Mouse (Mus musculus) spleen, postnatal 4 days (tissue): Measurements from ENCODE around the gene Tbc1d2b.

Source experiments
- DNase-seq, 2 experiments: peaks; one replicate each; pipeline ENCODE4 v3.0.0; 2022; ENCODE audit warnings: low spot score in 2 of 2

Gene Tbc1d2b

DNA sequence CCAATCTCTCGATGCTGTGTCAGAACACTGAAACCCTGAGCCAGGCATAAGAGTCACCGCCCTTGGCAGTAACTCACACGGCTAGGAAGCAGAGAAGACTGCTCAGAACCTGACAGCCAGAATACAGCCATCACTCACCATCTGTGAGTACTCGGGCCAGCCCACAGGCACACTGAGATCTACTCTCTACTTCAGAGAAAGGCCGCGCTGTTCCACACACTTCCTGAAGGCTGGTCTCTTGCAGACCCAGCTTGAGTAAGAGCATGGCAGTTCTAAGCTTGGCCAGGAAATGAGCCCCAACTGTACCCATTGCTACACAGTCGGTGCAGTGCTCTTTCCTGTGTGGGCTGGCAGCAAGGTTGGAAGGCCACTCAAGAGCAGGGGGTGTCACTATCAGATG is 27.7 kb downstream of the Tbc1d2b start:
- peak in 1 of 2 experiments; percentile 49 for DNase-seq

DNA sequence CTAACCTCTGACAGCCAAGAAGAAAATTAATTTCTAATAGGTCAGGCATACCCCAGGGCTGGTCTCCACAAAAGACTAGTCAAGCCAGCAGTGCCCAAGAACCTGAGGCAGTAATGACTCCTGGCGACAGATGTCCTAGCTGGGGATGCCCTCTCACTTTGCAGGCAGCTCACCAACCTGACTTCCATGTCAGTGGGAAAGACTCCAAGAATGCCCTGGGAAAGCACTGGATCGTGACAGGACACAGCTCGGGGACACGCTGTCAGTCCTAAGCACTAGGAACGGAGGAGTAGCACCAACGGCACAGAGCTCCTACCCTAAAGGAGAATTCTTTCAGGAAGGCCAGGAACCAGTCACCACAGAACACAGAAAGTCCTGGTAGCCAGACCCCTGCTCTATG is 28.3 kb downstream of the Tbc1d2b start:
- DNase-seq, result no peak

GRCm38 (mm10) chr9:90241618-90242017 is 29.0 kb downstream of the Tbc1d2b start:
- peak; percentile 84 to 90 for DNase-seq

GRCm38 (mm10) chr9:90241041-90241440 is 29.6 kb downstream of the Tbc1d2b start:
- DNase-seq, result no peak

DNA sequence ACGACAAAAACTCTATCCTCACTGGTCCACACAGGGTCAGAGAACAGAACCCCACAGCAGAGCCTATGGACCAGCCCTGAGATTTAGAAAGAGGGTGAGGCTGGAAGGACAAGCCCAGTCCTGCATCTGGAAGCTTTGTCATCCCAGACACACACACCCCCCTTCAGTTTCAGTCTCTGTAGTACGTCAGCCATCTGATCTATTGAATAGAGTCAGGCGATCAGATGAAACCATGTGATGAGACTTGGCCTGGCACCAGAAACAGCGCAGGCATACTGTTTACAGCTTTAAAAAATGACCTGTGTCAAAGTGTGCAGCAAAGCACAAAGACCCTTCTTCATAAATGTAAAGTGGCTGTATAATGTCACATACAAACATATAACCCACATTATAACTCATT is 30.0 kb downstream of the Tbc1d2b start:
- no peak for DNase-seq

DNA sequence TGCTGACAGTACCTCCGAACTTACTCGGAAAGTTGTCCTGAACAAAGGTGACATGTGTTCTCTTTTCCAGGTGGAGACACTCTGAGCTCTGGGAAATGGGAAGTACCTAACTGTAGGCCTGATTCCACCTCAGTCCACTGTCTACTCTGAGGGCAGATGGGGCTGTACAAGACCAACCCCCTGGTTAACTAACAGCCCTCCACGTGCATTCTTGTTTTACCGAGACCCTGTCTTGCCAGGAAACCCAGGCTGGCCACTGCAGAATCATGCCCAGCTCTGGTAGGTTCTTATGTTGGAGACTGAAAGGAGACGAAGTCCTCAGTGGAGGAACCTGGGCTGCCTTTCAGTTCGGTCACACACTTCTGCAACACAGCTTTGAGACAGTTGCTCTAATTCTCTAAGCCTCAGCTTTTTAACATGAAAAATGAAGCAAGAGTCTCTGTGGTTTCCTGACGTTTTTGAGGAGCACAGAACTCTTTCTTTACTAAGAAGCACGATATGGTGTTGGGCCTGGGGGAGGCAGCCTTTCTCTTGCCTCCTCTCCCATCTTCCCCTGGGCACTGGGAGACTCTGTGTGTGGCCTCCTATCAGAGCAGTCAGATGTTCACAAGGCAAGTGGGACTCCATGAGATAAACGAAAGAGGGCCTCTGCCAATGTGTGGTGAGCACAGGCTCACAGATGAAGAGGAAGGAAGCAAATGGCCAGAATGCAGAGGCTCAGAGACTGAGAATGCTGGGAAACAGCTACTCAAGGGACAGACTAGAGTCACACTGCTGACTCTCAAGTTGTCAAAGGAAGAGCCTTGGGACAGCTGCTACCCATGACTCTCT is 33.2 kb downstream of the Tbc1d2b start:
- peak in 1 of 2 experiments; percentile 71 for DNase-seq

DNA sequence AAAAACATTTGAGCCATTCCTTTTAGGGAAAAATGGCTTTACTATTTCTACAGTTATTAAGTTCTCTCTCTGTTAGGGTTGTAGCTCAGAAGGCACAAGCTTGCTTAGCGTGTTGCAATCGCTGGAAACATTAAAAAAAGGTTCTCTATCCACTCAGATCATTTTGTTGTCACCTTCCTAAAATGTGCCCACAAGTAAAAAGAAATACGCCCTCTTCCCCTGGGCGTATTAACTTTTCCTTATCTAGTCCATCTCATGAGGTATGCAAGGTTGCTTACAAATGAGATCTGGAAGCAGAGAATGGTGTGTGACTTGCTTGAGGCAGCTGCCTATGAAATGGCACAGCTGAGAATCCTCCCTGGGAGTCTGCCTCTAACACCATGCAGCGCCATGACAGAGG is 33.8 kb downstream of the Tbc1d2b start:
- DNase-seq, result no peak

- no peak for DNase-seq
Observed at GRCm38 (mm10) chr9:90235258-90235882, 35.2 kb downstream of the Tbc1d2b start.

GRCm38 (mm10) chr9:90234786-90235185 is 35.8 kb downstream of the Tbc1d2b start:
- no peak for DNase-seq

DNA sequence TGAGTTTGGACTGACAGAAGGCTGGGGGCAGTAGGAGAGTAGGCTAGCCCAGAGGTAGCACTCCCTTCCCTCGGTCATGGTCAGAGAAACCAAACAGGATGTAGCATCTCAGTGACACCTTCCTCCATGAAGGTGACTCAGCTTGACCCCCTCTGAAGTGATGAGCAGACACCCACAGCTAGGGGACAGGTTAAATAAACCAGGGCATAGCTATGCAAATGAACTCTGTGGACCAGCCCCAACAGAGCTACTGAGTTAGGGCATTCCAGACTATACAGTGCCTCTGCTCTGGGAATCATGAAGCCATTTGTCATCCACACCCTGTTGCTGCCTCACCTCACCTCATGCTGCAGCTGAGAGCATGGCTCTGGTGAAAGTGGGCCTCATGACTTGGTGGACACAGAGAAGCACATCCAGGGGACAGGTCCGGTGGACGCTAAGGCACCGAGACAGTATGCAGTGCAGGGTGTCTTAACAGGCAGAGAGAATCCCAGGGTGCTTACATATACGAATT is 36.6 kb downstream of the Tbc1d2b start:
- no peak for DNase-seq

DNA sequence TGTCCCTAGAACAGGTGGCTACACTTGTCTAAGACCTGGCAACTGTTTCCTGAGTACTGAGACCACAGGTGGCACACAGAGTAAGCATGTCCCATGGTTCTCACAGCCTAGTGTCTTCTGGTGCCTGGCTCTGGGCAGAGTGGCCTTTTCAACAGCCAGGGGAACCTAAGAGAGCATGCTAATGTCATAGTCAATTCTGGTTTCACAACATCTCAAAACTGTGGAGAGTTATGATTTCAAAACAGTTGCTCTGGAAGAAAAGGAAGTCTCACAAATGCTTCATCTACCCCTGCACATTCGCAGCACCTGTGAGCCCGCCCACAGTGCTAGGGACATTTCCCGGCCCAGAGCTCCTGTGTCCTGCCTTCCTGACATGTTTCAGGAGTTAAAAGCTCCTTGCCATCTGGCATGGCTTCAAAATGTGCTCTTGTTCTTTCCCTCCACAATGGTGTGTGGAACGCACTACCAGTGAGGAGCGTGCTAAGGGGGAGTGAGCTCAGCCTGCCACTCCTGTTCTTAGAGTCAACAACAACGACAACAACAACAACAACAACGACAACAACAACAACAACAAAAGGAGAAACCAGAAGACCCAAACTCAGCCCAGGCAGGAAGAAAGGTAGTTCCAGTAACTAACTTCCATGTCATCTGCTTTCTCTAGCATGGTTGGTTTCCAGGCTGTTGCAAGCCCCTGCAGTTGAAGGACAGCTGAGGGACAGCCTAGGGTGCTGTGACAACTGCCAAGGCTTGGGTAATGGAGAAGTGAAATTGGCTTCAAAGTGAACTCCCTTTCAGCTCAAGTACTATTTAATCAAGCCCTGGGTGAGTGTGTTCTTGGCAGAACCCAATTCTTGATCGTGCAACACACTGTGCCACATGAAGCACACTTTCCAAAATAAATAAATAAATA is 37.6 kb downstream of the Tbc1d2b start:
- DNase-seq, result no peak

GRCm38 (mm10) chr9:90227171-90227570 is 43.4 kb downstream of the Tbc1d2b start:
- no peak for DNase-seq

GRCm38 (mm10) chr9:90226742-90227096 is 43.9 kb downstream of the Tbc1d2b start:
- DNase-seq, result no peak

DNA sequence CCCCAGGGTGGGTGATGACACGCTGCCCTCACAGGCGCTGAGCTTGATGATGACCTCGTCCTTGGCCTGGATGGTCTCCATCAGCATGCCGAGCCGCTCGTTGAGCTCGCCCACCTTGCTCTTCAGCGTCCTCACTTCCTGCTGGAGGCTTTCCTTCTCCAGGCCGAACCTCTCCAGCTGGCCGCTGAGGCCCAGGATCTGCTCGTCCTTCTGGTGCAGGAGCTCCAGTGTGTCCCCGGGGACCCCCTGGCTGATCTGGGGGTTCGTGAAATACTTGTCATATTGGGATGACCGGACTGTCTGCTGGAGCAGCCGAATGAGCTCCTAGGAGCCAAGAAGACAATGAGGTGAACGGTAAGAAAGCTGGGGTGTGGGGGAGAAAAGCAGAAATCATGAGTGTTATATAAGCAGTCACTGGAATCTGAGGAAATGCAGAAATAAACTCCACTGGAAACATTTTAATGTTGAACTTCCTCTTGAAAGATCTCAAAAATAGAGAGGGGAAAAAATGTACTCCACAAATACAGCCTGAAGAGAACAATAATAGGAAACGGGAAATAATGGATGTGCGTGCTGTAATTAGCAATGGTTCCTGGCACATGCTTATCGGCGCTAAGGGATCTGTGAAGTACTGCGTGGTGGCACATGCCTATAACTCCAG is 44.4 kb downstream of the Tbc1d2b start:
- DNase-seq, result no peak

DNA sequence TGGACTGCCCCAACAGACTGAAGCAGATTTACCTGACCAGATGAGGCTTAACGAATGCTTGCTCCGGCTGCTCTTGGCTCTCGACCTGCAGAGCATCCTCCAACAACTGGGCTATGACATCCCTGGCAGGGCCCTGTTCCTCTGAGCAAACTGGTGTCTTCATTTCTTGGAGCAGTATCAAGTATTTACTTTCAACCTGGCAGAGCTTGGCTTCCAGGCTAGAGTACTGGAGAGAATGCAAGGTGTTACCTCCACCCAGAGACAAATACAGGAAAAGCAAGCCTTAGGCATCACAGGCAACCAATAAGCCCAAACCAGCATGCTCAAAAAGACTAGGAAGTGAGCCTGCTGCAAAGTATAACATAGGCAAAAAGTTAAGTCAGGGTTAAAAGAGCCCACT is 48.3 kb downstream of the Tbc1d2b start:
- DNase-seq, result no peak

GRCm38 (mm10) chr9:90217501-90217900 is 53.1 kb downstream of the Tbc1d2b start:
- no peak for DNase-seq

GRCm38 (mm10) chr9:90216259-90217001 is 54.2 kb downstream of the Tbc1d2b start:
- DNase-seq, result no peak

DNA sequence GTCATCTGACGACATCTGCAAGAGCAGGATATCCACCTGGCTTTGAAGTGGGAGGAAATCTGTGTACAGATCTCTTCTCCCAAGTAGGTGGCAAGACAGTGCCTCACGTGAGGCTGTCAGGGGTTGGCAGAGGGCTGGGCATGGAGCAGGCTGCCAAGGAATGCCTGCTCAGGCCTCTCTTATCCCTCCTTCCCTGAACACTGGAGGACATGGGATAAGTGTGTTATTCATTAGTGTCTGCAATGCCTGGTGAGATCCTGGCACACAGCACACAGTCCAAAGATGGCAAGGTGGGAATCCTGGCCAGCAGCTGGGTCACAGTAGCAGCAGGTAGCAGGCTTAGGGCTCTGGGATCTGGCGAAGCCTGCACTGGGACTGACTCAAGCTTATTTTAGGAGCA is 57.5 kb downstream of the Tbc1d2b start:
- no peak for DNase-seq

GRCm38 (mm10) chr9:90208655-90209054 is 61.9 kb downstream of the Tbc1d2b start:
- no peak for DNase-seq

- no peak for DNase-seq
Observed at GRCm38 (mm10) chr9:90207808-90208207, 62.8 kb downstream of the Tbc1d2b start.

DNA sequence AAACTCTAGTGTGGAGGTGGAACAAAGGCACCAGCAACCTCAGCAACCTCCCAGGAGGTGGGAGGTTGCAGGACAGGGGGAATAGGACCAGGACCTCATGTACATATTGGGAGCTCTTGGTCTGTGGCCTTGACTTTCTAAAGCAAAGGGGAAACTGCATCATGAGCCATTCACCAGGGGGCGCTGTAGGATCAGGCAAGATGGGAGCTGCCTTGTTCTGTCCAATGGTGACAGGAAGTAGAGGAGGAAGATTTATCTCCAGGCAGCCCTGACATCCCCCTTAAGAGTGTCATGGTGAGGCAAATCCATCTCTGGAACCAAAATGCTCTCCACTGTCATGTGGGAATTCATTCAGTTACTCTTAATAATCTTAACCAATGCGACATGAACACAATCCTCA is 64.1 kb downstream of the Tbc1d2b start:
- DNase-seq, result peak; percentile 85 to 96
